Mouse (Mus musculus) E14TG2a.4 (cell line): Measurements from ENCODE around the gene 1700008O03Rik.

Experiments used
- H3K27me3 ChIP-seq: 2 replicates; pipeline ENCODE4 v1.6.1; 2014; ENCODE audit warnings: low read length, control low read depth; ENCODE audit not compliant: insufficient read depth
- H3K36me3 ChIP-seq: 2 replicates; pipeline ENCODE4 v1.6.1; 2014; ENCODE audit warnings: low read length, control low read depth; ENCODE audit not compliant: insufficient read depth
- H3K4me1 ChIP-seq: replicated peaks from 2 replicates; pipeline ENCODE4 v1.6.1; 2014; ENCODE audit warnings: low read depth, low read length, control low read depth
- H3K4me3 ChIP-seq: replicated peaks from 2 replicates; pipeline ENCODE4 v1.5.1; 2014; ENCODE audit warnings: mild to moderate bottlenecking, low read length
- H3K9me3 ChIP-seq: 2 replicates; pipeline ENCODE4 v1.6.1; 2014; ENCODE audit warnings: low read length, control low read depth
- CTCF ChIP-seq: conservative IDR thresholded peaks from 2 replicates; pipeline ENCODE4 v1.5.1; 2014; ENCODE audit warnings: low read length
- NANOG ChIP-seq: IDR thresholded peaks from 2 replicates; pipeline ENCODE4 v1.6.1; 2014; ENCODE audit warnings: borderline replicate concordance, low read length, mixed read lengths
- POU5F1 ChIP-seq: IDR thresholded peaks from 2 replicates; pipeline ENCODE4 v1.6.1; 2014; ENCODE audit warnings: low read length, borderline replicate concordance

Gene 1700008O03Rik

GRCm38 (mm10) chr7:44385720-44386119 lies at the start of gene 1700008O03Rik:
Gene 1700008O03Rik, minus strand, starts transcription at chr7:44385820.
- Histone ChIP-seq H3K9me3 (no peaks in the 10 kb centered on the region), H3K4me1 (peaks cover 31% of the 10 kb centered on the region), H3K36me3 (0 out of 2 replicates have a peak, but pooled peaks cover under 1% of the 10 kb centered on the region), H3K4me3 (peak within 1 kb of the TSS; percentile 81), H3K27me3 (peaks cover 25% of the 10 kb centered on the region)
- TF ChIP-seq CTCF: no peak
- no peak for TF ChIP-seq POU5F1
- TF ChIP-seq NANOG: no peak

- H3K4me1 ChIP-seq: peaks cover 35% of the 10 kb centered on the region
- no peaks in the 10 kb centered on the region for H3K9me3 ChIP-seq
- no peak overlapping the region for H3K4me3 ChIP-seq
- peaks cover 57% of the 10 kb centered on the region for H3K27me3 ChIP-seq
- no peaks in the 10 kb centered on the region for H3K36me3 ChIP-seq
- no peak for TF ChIP-seq NANOG
- TF ChIP-seq POU5F1: no peak
- no peak for TF ChIP-seq CTCF
Measured at GRCm38 (mm10) chr7:44434089-44434488, 48.5 kb upstream of the 1700008O03Rik start.

DNA sequence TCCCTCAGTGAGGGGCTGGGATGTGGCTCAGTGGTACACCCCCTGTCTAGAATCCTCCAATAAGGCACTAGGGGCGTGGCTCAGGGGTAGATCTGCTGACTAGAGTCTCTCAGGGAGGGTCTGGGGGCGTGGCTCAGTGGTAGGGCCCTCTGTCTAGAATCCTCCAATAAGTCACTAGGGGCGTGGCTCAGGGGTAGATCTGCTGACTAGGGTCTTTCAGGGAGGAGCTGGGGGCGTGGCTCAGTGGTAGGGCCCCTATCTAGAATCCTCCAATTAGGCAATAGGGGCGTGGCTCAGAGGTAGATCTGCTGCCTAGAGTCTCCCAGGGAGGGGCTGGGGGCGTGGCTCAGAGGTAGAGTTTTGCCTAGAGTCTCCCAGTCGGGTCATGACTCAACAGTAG lies 47.8 kb upstream of the 1700008O03Rik start:
- no peaks in the 10 kb centered on the region for H3K9me3 ChIP-seq
- peaks cover 35% of the 10 kb centered on the region for H3K4me1 ChIP-seq
- TF ChIP-seq POU5F1 (no peak), NANOG (no peak), CTCF (no peak)
- no peak overlapping the region for H3K4me3 ChIP-seq
- H3K36me3 ChIP-seq: no peaks in the 10 kb centered on the region
- H3K27me3 ChIP-seq: peaks cover 59% of the 10 kb centered on the region

DNA sequence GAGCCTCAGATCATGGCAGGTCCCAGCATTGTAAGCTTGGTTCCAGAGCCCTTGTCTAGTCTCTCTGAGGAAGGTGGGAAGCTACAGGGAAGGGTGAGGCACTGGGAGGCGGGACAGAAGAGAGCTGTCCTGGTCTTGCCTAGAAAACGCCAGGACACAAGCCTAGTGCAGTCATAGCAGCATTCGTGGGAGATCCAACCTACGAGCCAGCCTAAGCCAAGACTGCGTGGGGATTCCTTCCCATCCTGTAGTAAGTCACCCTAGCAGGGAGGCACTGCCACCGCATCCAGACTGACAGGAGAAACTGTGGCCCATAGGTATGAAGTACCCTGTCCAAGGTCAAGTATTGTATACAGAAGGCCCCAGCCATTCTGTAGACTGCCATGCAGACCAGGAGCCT lies 46.9 kb upstream of the 1700008O03Rik start:
- Histone ChIP-seq H3K4me3 (no peak overlapping the region), H3K9me3 (no peaks in the 10 kb centered on the region), H3K4me1 (peaks cover 44% of the 10 kb centered on the region), H3K27me3 (peaks cover 60% of the 10 kb centered on the region), H3K36me3 (no peaks in the 10 kb centered on the region)
- TF ChIP-seq POU5F1: no peak
- TF ChIP-seq CTCF: no peak
- no peak for TF ChIP-seq NANOG

DNA sequence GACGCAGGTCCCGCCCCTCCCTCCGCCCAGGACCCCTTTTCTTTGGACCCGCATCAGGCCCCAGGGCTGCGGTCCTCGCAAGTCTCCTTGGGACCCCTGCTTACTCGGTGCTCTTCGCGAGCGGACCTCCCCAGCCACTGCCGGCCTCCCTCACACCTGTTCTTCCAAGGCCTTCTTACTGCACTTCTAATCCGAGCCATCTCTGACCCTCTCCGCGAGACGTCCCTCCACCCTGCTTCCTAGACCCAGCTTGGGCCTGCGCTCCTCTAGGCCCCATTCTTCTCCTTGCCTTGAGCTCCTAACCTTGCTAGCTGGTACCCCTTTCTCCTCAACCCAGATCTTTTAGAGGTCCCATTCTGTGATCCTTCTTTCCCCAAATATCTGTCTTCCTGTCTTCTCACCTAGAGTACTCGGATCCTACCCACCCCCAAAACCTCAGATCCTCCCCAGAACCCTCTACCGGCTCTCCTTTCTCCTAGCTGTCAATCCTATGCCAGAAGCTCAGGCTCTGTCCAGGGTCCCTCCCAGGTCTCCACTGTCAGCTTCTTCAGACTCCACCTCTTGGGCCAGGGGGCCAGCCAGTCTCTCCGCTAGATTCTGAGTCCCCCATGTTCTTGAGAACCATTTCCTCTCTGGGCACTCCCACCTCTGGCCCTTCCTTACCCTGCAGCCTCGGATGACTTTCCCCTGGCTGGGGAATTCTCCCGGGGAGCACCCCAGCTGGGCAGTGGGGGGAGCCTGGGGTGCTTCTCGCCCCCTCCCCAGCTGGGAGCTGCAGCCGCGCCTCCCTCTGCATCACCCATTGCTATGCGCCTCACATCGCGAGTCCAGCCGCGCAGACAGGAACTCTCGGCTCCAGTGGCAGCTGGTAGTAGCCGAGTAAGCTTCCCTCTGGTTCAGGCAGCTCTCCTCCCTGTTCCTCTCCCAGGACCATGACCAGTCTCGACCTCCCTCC lies 44.2 kb upstream of the 1700008O03Rik start:
- no peak for TF ChIP-seq CTCF
- TF ChIP-seq NANOG: no peak
- TF ChIP-seq POU5F1: no peak
- peaks cover 69% of the 10 kb centered on the region for H3K27me3 ChIP-seq
- H3K36me3 ChIP-seq: no peaks in the 10 kb centered on the region
- peak overlapping the region; percentile 81 for H3K4me3 ChIP-seq
- H3K9me3 ChIP-seq: no peaks in the 10 kb centered on the region
- H3K4me1 ChIP-seq: peaks cover 54% of the 10 kb centered on the region

GRCm38 (mm10) chr7:44428968-44429521 lies 43.4 kb upstream of the 1700008O03Rik start, which contains the start of gene Lrrc4b:
Gene Lrrc4b, plus strand, starts transcription at chr7:44429018.
- no peak for TF ChIP-seq CTCF
- no peak for TF ChIP-seq POU5F1
- TF ChIP-seq NANOG: no peak
- H3K36me3 ChIP-seq: no peaks in the 10 kb centered on the region
- H3K4me1 ChIP-seq: peaks cover 52% of the 10 kb centered on the region
- H3K9me3 ChIP-seq: no peaks in the 10 kb centered on the region
- H3K27me3 ChIP-seq: peaks cover 68% of the 10 kb centered on the region
- peak within 1 kb of the TSS; percentile 81 for H3K4me3 ChIP-seq

DNA sequence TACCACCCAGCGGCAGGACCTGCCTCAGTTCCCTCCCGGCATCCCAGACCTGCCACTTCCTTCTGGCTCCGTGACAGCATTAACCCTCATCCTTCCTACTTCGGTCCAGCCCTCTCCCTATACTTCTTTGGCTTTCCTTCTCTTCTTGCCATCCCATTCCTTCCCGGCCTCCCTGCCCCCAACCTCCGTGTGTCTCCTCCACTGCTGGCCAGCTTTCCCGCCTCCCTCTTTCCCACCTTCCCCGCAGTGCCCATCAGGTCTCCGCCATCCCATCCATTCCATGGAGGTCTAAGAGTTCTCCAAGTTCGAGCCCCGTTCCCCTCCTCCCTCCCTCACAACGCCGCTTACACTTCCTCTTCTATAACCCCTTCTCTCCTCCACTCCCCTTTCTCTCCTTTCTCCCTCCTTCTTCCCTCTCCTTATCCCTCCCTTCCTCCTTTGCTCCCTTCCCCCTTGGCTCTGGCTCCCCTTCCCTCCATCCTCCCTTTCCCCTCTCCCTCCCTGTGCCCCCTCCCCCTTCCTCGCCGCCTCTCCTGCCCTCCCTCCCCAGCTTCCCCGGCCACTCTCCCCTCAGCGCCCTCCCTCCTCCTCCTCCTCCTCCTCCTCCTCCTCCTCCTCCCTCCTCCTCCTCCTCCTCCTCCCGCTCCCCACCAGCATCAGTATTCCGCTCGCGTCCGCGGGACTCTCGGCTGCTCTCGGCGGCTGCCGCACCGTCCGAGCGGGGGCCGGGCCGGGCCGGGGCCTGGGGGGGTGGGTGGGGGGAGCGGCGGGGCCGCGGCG lies 42.7 kb upstream of the 1700008O03Rik start:
- Histone ChIP-seq H3K9me3 (no peaks in the 10 kb centered on the region), H3K4me1 (peaks cover 47% of the 10 kb centered on the region), H3K4me3 (peak overlapping the region; percentile 66), H3K27me3 (peaks cover 71% of the 10 kb centered on the region), H3K36me3 (no peaks in the 10 kb centered on the region)
- TF ChIP-seq POU5F1 (no peak), CTCF (no peak), NANOG (no peak)

GRCm38 (mm10) chr7:44427666-44428065 lies 42.0 kb upstream of the 1700008O03Rik start:
- peaks cover 77% of the 10 kb centered on the region for H3K27me3 ChIP-seq
- TF ChIP-seq CTCF: no peak
- TF ChIP-seq POU5F1: no peak
- TF ChIP-seq NANOG: no peak
- H3K9me3 ChIP-seq: no peaks in the 10 kb centered on the region
- peaks cover 45% of the 10 kb centered on the region for H3K4me1 ChIP-seq
- peak overlapping the region; percentile 66 for H3K4me3 ChIP-seq
- no peaks in the 10 kb centered on the region for H3K36me3 ChIP-seq
